ENCODE assay signal across 8 mouse cellular contexts in the genomic region with DNA sequence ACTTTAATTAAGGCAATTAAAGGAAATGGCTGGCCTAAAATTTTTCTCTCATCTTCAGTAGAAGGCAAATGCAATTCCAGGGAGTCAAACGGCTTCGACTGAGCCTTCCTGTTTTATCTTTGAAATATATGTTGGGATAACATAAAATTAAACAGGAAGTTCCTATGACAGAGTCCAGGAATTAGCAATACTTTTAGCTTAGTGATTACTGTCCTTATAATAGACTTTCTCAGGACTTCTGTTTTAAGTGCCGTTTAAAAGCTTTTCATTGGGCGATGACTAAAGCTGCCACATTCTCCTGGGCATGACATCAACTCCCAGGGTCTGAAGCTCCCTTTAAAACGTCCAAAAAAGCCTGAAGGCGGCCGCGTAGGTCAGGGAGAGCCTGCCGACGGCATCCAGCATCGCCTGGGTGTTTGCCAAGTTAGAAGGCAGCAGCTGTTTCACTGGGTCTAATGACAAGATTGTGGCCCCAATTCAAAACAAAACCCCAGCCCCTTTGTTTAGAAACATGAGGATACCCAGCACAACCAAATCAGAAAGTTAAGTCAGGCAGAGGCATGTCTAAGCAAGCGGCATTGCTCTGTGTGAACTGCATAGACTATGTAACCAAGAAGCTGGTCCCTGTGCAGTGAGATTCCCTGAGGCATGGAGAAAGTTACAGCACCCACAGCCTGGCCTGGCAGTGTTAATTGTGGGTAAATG.
DNase-seq lines count a peak whose midpoint lies in the region; ATAC-seq lines count a peak whose summit lies in the region.

No protein-coding gene starts in this region.

- no peak for DNase-seq in forebrain, embryonic 11.5 days (ENCODE audit: low spot score)
- peak; percentile 60 for DNase-seq in retina, postnatal 1 day
- DNase-seq in retina, embryonic 14.5 days (ENCODE audit: low spot score) = no peak
- no peak for DNase-seq in thymus, postnatal 25 days
- DNase-seq in urinary bladder, postnatal 36 days (ENCODE audit: low spot score in 2 of 2) = no peak

- peaks cover 15% of the 10 kb centered on the region for H3K4me1 ChIP-seq in forebrain, embryonic 13.5 days
- no peaks in the 10 kb centered on the region for H3K4me1 ChIP-seq in forebrain, embryonic 11.5 days (replicated peaks; ENCODE audit: control insufficient read depth, insufficient read depth, low read length)
- peaks cover 8% of the 10 kb centered on the region for H3K4me1 ChIP-seq in limb, embryonic 13.5 days
- no peaks in the 10 kb centered on the region for H3K4me1 ChIP-seq in stomach, embryonic 16.5 days (ENCODE audit: control insufficient read depth, insufficient read depth, low read length)

- H3K9me3 ChIP-seq in forebrain, embryonic 13.5 days (replicated peaks) = no peaks in the 10 kb centered on the region
- H3K9me3 ChIP-seq in forebrain, embryonic 11.5 days (ENCODE audit: control insufficient read depth, low read length) = no peaks in the 10 kb centered on the region
- H3K9me3 ChIP-seq in limb, embryonic 13.5 days = no peaks in the 10 kb centered on the region
- no peaks in the 10 kb centered on the region for H3K9me3 ChIP-seq in stomach, embryonic 16.5 days (replicated peaks; ENCODE audit: control insufficient read depth, low read length)

- H3K4me3 ChIP-seq in forebrain, embryonic 13.5 days = no peak overlapping the region
- H3K4me3 ChIP-seq in forebrain, embryonic 11.5 days (ENCODE audit: low read depth, low read length) = no peak overlapping the region
- no peak overlapping the region for H3K4me3 ChIP-seq in limb, embryonic 13.5 days
- H3K4me3 ChIP-seq in stomach, embryonic 16.5 days (replicated peaks; ENCODE audit: low read length) = no peak overlapping the region

- H3K36me3 ChIP-seq in forebrain, embryonic 13.5 days (ENCODE audit: poor library complexity, severe bottlenecking) = no peaks in the 10 kb centered on the region
- no peaks in the 10 kb centered on the region for H3K36me3 ChIP-seq in forebrain, embryonic 11.5 days (ENCODE audit: control insufficient read depth, insufficient read depth, low read length)
- H3K36me3 ChIP-seq in limb, embryonic 13.5 days = no peaks in the 10 kb centered on the region
- H3K36me3 ChIP-seq in stomach, embryonic 16.5 days (ENCODE audit: control insufficient read depth, insufficient read depth, low read length) = no peaks in the 10 kb centered on the region

- WGBS in forebrain, embryonic 13.5 days = 27% methylated on average over 12 of the region's 12 CpGs
- 62% methylated on average over 12 of the region's 12 CpGs for WGBS in forebrain, embryonic 11.5 days
- WGBS in limb, embryonic 13.5 days = 36% methylated on average over 12 of the region's 12 CpGs
- 31% methylated on average over 12 of the region's 12 CpGs for WGBS in stomach, embryonic 16.5 days

- ATAC-seq in forebrain, embryonic 13.5 days = peak; percentile 37; the same call in 1 of the 2 replicates
- no peak for ATAC-seq in forebrain, embryonic 11.5 days (replicated peaks; ENCODE audit: low FRiP score)
- peak; percentile 28; the same call in 1 of the 2 replicates for ATAC-seq in limb, embryonic 13.5 days (ENCODE audit: low FRiP score, low read depth)
- no peak for ATAC-seq in stomach, embryonic 16.5 days (ENCODE audit: insufficient read depth, low FRiP score)

- peak overlapping the region; percentile 48; the same call in 1 of the 2 replicates for H3K27ac ChIP-seq in forebrain, embryonic 13.5 days
- no peak overlapping the region for H3K27ac ChIP-seq in forebrain, embryonic 11.5 days (ENCODE audit: low read depth, low read length)
- H3K27ac ChIP-seq in limb, embryonic 13.5 days = no peak overlapping the region
- H3K27ac ChIP-seq in stomach, embryonic 16.5 days (ENCODE audit: low read length) = peak overlapping the region; percentile 2; the same call in 1 of the 2 replicates

- H3K27me3 ChIP-seq in forebrain, embryonic 13.5 days = no peaks in the 10 kb centered on the region
- no peaks in the 10 kb centered on the region for H3K27me3 ChIP-seq in forebrain, embryonic 11.5 days (ENCODE audit: control insufficient read depth, insufficient read depth, low read length)
- H3K27me3 ChIP-seq in limb, embryonic 13.5 days = no peaks in the 10 kb centered on the region
- H3K27me3 ChIP-seq in stomach, embryonic 16.5 days (ENCODE audit: control insufficient read depth, insufficient read depth, low read length) = no peaks in the 10 kb centered on the region

- no peak overlapping the region for H3K4me2 ChIP-seq in forebrain, embryonic 13.5 days
- no peak overlapping the region for H3K4me2 ChIP-seq in forebrain, embryonic 11.5 days (ENCODE audit: low read depth, low read length, severe bottlenecking)
- peak overlapping the region; percentile 16 for H3K4me2 ChIP-seq in limb, embryonic 13.5 days (replicated peaks)
- H3K4me2 ChIP-seq in stomach, embryonic 16.5 days (ENCODE audit: low read depth, low read length) = no peak overlapping the region

- H3K9ac ChIP-seq in forebrain, embryonic 13.5 days = no peak overlapping the region
- H3K9ac ChIP-seq in forebrain, embryonic 11.5 days (ENCODE audit: low read length) = no peak overlapping the region
- H3K9ac ChIP-seq in limb, embryonic 13.5 days = no peak overlapping the region
- H3K9ac ChIP-seq in stomach, embryonic 16.5 days (ENCODE audit: low read length) = no peak overlapping the region

Comparison
In these comparisons a context has a peak if more than half of its experiments do, and no peak if none do; other contexts are left out.
1. ATAC-seq: peak in forebrain, embryonic 13.5 days (single experiment) and limb, embryonic 13.5 days (single experiment); none in forebrain, embryonic 11.5 days (single experiment) and stomach, embryonic 16.5 days (single experiment).
2. H3K27ac ChIP-seq: peak in forebrain, embryonic 13.5 days (single experiment) and stomach, embryonic 16.5 days (single experiment); none in forebrain, embryonic 11.5 days (single experiment) and limb, embryonic 13.5 days (single experiment).